Mouse (Mus musculus): Measurements from ENCODE around the gene Synpo2l.
"Not testable (repeated sequence)": the region's sequence is repeated elsewhere in the genome, so short reads cannot be mapped to it uniquely, and the experiment has no call there.

Synpo2l gene

DNA sequence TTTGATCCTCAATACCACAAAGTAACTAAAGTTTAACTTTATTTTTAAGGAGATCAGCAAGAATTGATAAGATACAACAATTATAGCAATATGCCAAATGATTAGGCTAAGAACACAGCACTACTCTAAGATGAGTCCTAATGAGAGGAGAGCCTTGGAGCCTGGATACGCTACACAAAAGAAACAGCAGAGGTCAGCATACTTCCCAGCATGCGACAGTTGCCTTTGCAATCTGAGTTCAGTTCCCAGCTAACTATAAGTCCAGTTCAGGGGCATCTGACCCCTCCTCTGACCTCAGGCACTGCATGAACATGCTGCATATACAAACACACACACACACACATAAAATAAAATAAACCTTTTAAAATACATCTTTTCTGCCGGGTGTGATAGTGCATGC, 22.6 kb downstream of the Synpo2l start:
- DNase-seq (ENCODE audit: extremely low read depth, low read depth, low spot score) = no peak

DNA sequence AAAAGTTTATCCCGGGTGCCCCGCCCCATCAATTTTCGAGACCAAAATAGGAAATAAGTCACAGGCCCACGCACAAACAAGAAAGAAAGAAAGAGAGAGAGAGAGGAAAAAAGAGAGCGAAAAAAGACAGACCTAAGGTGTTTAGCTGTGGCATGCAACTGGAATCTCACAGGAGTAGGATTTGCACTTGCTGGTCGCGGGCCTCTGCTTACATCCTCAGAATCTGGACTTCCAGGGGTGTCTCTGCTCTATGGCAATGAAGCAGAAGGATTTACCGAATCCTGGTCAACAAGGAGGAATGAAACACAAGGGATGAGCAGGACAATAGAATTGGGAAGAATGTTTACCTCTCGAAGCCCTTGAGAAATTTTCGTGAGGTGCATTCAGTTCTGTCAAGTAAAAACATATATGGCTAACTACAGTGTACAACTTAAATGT, 26.7 kb downstream of the Synpo2l start:
- DNase-seq (ENCODE audit: extremely low read depth, low read depth, low spot score) = no peak

DNA sequence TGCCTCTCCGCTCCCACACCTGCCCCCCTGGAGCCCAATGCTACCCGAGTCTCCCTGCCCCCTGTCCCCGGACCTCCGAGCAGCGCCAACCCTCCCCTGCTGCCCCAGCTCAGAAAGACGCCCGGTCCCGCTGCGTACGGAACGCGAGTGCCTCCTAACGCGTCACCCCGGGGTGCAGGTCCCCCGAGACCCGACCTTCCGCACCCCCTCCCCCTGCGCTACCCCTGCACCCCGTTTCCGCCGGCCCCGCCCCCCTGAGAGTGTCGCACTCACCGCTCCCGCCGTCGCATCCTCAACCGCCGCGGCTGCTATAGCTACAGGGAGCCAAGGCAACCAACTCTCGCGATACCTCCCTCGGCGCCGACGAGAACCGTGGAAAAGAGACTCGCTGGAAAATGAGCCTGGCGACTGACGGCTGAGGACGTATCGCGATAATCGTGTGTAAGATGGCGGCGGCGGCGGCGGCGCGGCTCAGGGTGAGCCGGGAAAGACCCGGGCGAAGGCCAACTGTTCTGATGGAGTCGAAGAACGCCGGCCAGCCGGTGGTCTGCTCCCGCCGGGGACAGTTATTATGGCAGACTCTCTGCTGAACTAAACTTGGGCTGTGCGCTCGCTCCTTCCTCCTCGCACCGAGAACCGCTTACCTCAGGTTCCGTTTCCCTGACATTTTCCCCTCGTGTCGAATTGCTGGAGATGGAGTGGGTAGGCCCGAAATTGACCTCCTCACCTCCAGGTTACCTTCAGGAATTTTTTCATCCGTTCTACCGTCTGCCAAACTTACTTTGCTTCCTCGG, 27.3 kb downstream of the Synpo2l start, which contains the start of gene Usp54:
Usp54 (minus strand) TSS at position 420 of the 794 bp plus-strand sequence.
- no peak for DNase-seq (ENCODE audit: extremely low read depth, low read depth, low spot score)

- no peak for DNase-seq (ENCODE audit: extremely low read depth, low read depth, low spot score)
Measured at GRCm38 (mm10) chr14:20639918-20640619, 28.1 kb downstream of the Synpo2l start.

GRCm38 (mm10) chr14:20638702-20639101, 29.5 kb downstream of the Synpo2l start:
- no peak for DNase-seq (ENCODE audit: extremely low read depth, low read depth, low spot score)

DNA sequence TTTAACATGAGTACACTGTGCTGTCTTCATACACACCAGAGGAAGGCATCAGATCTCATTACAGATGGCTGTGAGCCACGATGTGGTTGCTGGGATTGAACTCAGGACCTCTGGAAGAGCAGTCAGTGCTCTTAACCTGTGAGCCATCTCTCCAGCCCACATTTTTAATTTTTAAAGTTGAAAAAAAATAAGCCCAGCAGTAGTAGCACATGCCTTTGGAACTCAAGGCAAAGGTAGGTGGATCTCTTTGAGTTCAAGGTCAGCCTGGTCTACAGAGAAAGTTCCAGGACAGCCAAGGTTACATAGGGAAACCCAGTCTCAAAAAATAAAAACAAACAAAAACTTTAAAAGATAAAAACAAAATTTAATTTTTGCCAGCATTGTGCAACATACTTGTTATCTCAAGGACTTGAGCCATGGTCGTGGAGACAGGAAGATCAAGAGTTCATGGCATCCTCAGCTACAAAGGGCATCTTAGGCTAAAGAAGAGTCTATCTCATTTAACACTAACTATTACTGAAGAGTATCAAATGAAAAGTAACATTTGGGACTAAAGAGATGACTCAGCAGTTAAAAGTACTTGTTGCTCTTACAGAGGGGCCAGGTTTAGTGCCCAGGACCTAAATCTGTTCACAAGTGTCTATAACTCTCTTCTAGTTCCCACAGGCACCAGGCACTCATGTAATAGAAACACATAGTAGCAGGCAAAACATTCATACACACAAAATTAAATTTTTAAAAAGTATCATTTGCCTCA, 30.2 kb downstream of the Synpo2l start:
- DNase-seq (ENCODE audit: extremely low read depth, low read depth, low spot score) = no peak

DNA sequence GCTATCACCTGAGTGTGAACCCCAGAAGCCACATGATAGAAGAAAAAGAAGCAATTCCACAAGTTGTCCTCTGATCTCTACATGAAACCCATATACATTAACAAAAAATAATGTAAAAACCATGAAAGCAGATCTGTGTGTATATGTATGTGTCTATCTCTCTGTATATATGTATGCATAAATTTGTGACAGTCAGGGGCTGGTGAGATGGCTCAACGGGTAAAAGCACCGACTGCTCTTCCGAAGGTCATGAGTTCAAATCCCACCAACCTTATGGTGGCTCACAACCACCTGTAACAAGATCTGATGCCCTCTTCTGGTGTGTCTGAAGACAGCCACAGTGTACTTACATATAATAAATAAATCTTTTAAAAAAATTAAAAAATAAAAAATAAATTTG, 31.2 kb downstream of the Synpo2l start:
- not testable (repeated sequence) for DNase-seq (ENCODE audit: extremely low read depth, low read depth, low spot score)

DNA sequence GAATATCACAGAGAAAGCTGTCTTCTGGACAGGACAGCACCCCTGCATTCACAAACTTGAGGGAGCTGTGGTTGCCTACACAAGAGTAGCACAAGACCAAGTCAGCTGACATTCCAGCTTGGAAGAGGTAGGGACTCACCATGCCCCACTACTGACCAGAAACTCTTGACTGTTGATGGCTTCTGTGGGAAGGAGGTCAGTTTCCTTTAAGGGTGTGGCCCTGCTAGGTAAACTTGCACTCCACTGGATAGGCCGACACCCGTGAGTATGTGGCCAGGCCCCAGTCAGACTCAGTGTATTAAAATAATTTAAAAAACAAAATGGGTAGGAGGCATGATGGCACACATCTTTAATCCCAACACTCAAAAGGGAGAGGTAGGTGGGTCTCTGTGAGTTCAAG, 32.6 kb downstream of the Synpo2l start:
- no peak for DNase-seq (ENCODE audit: extremely low read depth, low read depth, low spot score)

DNA sequence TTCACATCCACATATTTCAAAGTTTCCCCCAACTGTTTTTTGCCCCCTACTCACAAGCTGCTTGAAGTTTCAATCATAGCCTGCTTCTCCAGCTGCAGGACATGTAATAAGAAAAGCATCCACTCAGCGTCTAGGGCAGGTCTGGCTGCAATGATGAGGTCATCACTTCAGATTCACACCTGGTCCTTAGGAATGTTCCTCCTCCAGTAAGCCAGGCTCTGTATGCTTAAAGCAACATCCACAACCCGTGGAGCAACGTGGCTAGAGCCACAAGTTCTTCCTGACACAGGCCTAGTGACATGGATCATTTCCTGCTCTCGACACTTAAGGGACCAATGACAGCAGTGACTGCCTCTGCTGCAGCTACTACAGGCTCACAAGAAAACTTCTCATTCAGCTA, 36.9 kb downstream of the Synpo2l start:
- DNase-seq (ENCODE audit: extremely low read depth, low read depth, low spot score) = no peak

DNA sequence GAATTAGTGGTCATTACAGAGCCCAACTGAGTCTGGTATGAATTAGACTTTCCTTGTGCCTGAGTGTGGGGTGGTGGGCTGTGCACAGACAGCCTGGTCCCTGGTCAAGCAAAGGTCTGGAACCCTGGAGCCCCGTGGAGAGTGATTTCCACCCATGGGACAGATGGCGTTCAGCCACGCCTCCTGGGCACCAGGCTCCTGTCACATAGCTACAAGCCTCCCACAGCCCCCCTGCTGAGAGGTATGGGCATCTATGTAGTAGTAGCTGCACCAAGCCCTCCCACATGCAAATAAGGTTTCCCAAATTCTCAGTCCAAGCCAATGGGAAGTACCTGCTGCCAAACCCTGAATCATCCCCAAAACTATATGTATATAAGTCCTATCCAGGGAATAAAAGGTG, 41.2 kb downstream of the Synpo2l start:
- DNase-seq (ENCODE audit: extremely low read depth, low read depth, low spot score) = no peak

DNA sequence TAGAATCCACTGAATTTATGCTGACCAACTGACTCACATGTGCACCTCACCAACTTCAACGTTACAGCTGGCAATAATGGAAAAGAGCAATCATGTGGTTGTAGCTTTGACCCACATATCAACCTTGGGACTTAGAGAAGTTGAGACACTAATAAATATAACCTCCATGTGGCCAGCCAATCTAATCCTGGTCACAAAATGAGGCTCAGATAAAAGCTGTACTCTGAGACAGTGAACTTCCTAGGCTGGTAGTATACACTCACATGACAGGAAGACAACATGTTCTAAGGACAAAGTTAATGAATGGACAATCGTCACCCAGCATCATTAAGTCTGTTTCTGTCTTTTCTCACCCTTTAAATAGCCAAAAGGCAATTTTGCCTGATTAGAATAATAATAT, 41.7 kb downstream of the Synpo2l start:
- no peak for DNase-seq (ENCODE audit: extremely low read depth, low read depth, low spot score)

DNA sequence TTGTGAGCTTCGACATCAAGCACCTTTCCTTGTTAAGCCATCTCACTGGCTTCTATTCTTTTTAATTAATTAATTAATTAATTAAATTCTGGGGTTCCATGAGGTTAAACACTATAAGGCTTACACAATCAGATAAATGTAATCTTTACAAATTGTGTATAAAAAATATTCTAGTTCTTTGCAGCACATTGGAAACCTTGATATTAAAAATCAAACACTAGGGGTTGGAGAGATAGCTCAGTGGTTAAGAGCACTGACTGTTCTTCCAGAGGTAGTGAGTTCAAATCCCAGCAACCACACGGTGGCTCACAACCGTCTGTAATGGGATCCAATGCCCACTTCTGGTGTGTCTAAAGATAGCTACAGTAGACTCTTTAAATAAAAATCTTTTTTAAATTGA, 45.2 kb downstream of the Synpo2l start:
- no peak for DNase-seq (ENCODE audit: extremely low read depth, low read depth, low spot score)

GRCm38 (mm10) chr14:20622412-20622811, 45.7 kb downstream of the Synpo2l start:
- no peak for DNase-seq (ENCODE audit: extremely low read depth, low read depth, low spot score)

- DNase-seq (ENCODE audit: extremely low read depth, low read depth, low spot score) = no peak
Measured at GRCm38 (mm10) chr14:20621903-20622302, 46.3 kb downstream of the Synpo2l start.

DNA sequence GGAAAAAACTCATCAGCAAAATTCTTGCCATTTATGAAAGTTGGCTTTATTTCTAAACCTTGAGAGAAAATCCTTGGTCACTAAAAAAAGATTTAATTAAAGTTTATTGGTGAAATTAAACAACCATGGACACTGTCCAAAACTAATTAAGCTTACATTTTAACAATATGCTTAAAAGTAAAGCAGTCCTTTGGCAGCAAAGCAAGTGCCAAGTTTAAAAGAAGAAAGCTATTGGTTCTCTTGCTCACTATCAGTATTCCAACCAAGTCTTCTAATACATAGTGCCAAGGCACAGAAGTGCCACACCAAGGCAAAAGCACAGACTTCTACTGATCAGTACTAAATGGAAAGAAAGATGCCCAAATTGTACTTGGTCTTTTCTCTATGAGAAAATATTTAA, 49.0 kb downstream of the Synpo2l start:
- DNase-seq (ENCODE audit: extremely low read depth, low read depth, low spot score) = no peak

GRCm38 (mm10) chr14:20618211-20618610, 49.9 kb downstream of the Synpo2l start:
- DNase-seq (ENCODE audit: extremely low read depth, low read depth, low spot score) = no peak

DNA sequence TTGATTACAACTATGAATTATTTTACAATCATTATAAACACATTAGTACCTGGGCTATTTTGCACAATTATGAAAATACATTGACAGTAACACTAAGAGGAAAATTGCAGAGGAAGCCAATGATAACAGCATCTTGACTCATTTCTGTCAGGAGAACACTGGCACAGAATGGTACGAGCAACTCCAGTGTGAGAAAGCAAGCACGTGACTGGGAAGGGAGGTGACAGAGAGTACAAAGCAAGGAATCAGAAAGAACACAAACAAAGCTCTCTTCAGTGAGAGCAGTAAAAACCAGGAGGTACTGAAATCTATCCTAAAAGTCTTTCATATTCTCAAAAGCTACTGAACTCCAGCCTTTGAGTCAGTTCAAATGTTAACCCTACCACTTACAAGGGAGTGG, 51.7 kb downstream of the Synpo2l start:
- no peak for DNase-seq (ENCODE audit: extremely low read depth, low read depth, low spot score)

- DNase-seq (ENCODE audit: extremely low read depth, low read depth, low spot score) = no peak
Measured at GRCm38 (mm10) chr14:20615075-20615474, 53.1 kb downstream of the Synpo2l start.

GRCm38 (mm10) chr14:20612820-20613219, 55.3 kb downstream of the Synpo2l start:
- DNase-seq (ENCODE audit: extremely low read depth, low read depth, low spot score) = peak; percentile 77

DNA sequence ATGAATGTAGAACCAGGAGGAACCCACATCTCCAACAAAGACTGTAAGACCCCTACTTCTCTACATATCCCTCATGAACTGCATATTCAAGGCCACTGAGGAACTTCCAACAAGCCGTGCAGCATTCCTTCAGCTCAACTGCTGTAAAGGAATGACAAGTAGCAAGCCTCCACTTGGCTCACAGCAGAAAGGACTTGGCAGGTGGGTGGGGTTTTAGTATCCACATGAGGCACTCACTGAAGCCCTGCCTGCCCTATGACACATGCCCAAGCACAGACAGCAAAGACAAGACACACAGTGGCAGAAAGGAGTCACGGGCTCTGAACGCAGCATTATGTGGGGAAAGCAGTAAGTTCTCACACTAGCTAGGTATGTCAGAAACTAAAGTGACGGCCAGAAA, 58.0 kb downstream of the Synpo2l start:
- peak; percentile 70 for DNase-seq (ENCODE audit: extremely low read depth, low read depth, low spot score)

DNA sequence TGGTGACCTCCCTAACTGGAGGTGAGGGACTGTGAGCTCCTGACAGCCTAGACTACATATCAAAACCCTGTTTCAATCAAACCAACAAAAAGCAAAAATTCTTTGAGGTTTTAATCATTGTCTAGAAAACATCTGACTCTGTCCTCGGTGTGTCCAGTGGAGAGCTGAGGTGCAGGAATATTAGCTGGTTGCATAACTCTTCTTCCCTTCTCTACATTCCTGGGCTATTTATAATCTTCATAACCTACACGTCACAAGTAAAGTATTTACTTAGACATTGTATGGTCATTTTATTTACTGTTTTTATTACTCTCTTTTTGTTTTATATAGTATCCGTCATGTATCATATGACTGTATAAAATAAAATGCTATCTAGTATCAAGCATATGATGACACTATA, 58.6 kb downstream of the Synpo2l start:
- DNase-seq (ENCODE audit: extremely low read depth, low read depth, low spot score) = no peak
